Mouse (Mus musculus): ENCODE data around the gene Lgals9.
"Not testable (repeated sequence)": the region's sequence is repeated elsewhere in the genome, so short reads cannot be mapped to it uniquely, and the experiment has no call there.

The Lgals9 gene

DNA sequence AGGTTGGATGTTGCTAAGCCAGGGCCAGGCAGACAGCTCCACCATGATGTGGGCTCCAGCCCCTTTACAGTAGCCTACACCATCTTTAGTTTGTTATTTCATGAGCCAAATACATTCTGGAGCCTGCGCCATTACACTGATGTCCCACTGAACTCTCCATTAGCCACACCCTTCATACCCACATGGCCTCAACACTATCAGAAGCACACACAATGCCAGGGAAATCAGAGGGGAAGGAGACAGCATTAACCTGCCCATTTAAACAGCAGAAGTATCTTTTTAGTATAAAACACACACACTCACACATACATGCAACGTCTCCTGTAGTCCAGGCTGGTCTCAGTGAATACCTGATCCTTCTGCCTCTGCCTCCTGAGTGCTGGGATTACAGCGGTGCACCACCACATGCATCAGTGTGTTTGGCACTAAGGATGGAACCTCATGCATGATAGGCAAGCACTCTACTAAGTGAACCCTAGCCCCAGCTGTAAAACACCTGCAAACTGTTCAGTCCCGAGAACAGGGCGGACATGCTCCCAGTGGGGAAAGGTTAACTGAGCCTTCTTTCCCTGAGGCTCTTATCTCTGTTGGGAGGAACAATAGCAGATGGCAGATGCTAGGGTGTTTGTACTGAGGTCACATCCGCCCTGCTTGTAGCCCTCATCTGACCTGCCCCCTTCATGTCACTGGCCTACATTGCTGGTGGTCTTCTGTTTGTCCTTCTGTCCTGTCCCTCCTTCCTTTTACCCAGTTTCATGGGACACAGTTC lies 23.4 kb upstream of the Lgals9 start:
- in situ Hi-C loops (cut with MboI; ENCODE audit: low sequenced_read_pairs), result no loop called here

DNA sequence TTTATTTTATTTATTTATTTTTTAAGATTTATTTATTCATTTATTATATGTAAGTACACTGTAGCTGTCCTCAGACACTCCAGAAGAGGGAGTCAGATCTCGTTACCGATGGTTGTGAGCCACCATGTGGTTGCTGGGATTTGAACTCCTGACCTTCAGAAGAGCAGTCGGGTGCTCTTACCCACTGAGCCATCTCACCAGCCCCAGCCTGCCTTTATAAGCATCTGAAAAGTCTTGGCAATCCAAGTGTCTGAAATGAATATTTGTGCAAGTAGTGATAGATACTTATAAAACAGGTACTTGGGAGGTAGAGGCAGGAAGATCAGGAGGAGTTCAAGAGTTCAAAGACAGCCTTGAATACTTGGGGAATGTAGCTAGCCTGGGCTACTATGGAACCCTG lies 22.6 kb upstream of the Lgals9 start:
- in situ Hi-C loops (cut with MboI; ENCODE audit: low sequenced_read_pairs), result not testable (repeated sequence)

DNA sequence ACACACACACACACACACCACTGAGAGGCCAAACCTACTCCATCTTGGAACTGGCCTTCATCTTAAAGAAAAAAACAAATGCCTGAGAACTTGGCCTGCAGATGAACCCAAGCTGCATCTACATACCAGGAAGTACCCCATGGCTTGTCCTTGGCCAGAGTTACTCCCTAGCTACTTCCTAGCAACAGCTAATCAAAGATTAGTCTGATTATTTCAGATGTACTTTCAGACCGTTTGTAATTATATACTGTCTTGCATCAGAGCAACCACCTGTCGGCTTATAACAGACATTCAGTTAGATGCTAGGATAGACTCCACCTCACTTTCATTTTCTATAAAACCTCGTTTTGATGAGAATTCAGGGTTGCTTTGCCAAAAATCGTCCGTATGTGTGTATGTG lies 21.7 kb upstream of the Lgals9 start:
- in situ Hi-C loops (cut with MboI; ENCODE audit: low sequenced_read_pairs), result no loop called here

- in situ Hi-C loops (cut with MboI; ENCODE audit: low sequenced_read_pairs), result no loop called here
Measured at GRCm38 (mm10) chr11:79005578-79006394, 21.0 kb upstream of the Lgals9 start.

DNA sequence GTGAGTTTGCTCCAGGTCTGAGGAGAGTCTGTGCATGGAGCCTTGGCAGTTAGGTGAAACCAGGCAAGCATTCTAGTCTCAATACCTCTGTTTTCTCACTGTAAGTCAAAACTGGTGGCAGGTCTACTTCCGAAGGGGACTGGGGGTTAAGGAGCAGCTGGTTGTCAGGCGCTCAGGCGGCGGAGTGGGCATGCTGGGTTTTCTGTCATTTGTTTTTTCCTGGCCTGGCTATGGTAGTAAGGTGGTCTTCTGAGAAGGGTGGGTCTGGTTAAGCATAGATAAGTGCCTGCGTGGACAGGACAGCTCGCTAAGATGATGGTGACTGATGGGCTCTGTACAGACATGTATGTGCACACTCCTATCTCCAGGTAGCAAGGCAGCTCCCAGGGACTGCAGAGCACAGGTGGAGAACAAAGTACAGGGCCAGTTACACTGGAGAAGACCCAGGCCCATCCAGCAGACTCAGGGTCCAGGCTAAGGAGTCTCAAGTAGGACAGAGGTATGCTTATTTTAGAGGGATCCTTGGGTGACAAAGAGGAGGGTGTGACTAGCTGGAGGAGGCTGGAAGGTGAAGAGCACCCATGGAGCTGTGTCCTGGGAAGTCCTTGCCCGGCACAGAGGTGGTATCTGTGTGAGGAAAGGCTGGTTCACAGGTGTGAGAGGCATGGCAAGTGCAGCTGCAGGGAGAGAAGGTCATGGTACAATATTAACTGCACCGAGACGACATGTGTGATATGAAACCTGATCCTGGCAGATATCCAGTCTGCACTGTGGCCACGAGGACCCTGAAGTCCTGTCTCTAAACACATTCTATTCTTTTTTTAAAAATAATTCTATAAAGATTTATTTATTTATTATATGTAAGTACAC lies 19.3 kb upstream of the Lgals9 start:
- in situ Hi-C loops (cut with MboI; ENCODE audit: low sequenced_read_pairs), result no loop called here

GRCm38 (mm10) chr11:79003053-79003768 lies 18.5 kb upstream of the Lgals9 start:
- in situ Hi-C loops (cut with MboI; ENCODE audit: low sequenced_read_pairs), result no loop called here

DNA sequence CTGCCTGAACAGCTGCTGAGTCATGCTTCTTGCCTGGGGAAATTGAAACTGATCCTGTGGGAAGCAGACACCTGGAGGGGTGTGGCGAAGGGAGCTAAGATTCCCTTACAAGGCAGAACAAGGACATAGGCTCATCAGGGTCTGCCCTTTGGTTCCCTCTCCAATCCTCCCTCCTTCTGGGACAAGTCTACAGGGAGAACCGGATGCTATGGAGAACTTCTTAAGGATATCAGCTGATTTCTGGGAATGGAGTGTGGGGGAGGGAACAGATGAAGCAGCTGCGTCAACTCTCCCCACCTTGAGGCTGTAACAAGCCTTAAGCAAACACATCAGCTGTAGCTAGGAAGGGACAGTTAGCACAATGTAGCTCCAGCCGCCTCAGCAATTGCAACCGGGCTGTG lies 17.8 kb upstream of the Lgals9 start:
- in situ Hi-C loops (cut with MboI; ENCODE audit: low sequenced_read_pairs), result no loop called here

DNA sequence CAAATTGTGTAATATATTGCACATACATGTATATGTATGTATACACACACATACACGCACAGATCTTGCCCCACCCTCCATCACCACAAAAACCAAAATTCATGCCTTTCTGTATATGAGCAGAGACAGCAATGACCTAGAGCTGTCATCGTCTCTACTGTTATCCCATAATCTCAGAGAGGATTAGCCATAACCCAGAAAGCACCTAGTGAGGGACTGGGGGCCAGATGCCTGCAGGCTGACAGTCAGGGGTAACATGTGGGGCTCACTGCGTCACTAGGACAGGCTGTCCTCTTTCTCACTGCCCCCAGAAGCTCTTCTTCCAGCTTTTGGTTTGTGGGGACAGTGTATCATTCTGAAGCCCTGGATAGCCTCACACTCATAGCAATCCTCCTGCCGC lies 17.1 kb upstream of the Lgals9 start:
- in situ Hi-C loops (cut with MboI; ENCODE audit: low sequenced_read_pairs), result no loop called here

- in situ Hi-C loops (cut with MboI; ENCODE audit: low sequenced_read_pairs), result no loop called here
Measured at GRCm38 (mm10) chr11:78999118-78999517, 14.4 kb upstream of the Lgals9 start.

DNA sequence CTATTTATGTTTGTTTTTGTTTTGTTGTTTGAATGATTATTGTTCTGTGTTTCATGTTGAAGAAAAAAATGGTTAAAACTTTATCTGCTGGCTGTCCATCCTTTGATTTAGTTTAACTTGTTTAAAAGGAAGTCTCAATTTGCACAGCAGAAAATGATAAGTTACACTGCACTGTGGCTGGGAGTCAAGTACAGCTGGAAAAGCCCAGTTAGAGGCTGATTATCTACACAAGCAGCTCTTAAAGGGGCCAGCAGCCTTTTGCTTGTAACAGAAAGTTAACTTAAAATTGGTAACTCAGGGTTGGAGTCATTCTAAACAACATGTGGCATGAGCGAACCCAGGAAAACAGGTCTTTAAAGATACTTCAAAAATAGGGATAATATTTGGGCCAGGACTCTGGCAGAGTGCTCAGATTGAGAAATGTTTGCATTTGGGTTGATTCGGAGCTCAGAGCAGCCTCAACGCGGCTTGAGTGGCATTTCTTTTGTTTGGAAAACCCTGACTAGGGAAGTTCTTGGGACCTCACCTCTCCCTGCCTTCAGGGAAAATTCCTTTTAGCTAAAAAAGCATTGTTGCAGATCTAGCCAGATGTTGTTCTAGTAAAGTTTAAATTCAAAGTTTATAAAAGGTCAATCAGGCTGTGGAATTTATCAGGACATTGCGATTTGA lies 6.3 kb upstream of the Lgals9 start:
- in situ Hi-C loops (cut with MboI; ENCODE audit: low sequenced_read_pairs), result not testable (repeated sequence)

DNA sequence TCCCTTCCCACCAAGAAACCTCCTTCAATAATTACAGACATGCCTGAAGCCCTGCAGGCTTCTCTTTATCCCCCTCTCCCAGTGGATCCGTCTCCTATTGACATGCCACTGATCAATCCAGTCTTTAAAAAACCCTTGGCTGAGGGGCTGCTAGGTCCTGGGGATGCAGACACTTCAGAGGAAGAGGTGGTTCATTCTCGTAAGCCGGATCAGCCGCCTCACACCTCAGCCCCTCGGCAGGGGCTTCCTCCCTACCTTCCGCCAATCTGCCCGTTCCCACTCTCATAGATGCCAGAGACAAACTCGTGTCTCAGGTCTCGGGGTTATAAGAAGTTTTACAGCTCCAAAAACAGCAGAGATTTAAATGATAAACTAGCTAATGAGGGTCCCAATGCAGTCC lies 5.3 kb upstream of the Lgals9 start:
- in situ Hi-C loops (cut with MboI; ENCODE audit: low sequenced_read_pairs), result no loop called here

DNA sequence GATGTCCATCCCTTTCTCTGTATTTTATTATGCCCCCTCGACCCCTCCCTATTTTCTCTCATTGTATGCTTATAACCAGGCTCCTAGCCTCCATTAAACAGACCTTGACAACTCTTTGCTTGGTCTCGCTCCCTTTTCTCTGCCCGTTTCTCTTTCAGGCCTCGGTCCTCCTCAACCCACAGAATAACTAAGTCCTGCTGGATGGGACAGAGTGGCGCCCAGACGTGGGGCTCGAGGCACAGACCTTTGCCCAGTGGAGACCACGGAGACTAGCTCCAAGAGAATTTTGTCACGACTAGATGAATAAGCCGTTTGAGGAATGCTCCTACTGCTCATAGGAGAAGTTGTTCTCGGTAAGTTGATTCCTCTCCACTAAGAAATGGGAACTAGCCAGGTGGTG lies 4.5 kb upstream of the Lgals9 start:
- in situ Hi-C loops (cut with MboI; ENCODE audit: low sequenced_read_pairs), result not testable (repeated sequence)

- in situ Hi-C loops (cut with MboI; ENCODE audit: low sequenced_read_pairs), result no loop called here
Measured at GRCm38 (mm10) chr11:78986311-78987002, 1.7 kb upstream of the Lgals9 start.

- in situ Hi-C loops (cut with MboI; ENCODE audit: low sequenced_read_pairs), result no loop called here
Measured at GRCm38 (mm10) chr11:78985505-78985904, 759 bp upstream of the Lgals9 start.

DNA sequence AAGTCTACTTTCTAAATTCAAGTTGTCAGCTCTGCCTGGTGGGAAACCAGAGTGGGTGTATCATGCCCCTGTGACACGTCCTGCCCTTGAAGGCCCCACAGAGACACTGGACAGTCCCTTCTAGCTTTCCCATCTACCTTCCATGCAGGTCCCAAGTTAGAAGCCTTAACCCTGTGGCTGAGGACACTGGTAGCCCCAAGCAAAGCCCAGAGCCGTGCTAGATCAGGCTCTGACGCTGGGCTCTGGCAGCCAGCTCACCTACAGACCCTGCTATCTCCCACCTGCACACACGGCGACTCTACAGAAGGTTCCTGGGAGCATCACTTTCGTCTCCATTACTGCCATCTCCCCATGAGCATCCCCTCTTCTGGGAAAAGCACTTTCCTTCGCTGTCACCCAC lies 1.2 kb downstream of the Lgals9 start:
- in situ Hi-C loops (cut with MboI; ENCODE audit: low sequenced_read_pairs), result no loop called here

DNA sequence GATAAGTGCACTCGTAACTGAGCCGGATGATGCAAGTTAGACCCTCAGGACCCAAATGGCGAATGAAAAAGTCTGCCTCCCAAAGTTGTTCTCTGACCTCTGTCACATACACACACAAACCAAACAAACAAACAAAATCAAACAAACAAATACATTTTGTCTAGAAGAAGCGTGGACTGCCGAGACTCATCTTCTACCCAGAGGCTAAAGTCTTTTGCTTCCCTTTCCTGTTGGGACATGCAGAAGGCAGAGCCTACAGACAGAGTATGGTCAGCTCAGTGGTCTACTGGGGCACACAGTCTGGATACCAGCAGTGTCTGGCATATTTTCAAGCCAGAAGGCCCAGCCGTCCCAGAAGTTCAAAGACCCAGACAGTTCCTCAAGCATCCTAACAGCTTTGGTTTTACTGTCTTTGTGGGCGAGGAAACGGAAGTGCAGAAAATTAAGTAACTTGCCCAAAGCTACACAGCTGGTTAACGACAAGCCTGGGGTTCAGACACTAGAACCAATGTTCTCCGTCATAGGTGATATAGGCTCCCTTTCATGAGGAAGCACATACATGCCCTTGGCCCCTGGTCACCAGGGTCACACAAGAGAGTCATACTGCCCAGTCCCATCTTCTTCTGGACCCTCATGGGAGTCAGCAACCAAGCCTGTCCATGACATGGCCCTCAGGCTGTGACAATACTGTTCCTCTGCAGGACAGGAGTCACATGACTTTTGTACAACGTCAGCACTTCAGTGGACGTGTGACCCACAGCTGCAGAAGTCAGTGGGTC lies 2.0 kb downstream of the Lgals9 start:
- in situ Hi-C loops (cut with MboI; ENCODE audit: low sequenced_read_pairs), result no loop called here

DNA sequence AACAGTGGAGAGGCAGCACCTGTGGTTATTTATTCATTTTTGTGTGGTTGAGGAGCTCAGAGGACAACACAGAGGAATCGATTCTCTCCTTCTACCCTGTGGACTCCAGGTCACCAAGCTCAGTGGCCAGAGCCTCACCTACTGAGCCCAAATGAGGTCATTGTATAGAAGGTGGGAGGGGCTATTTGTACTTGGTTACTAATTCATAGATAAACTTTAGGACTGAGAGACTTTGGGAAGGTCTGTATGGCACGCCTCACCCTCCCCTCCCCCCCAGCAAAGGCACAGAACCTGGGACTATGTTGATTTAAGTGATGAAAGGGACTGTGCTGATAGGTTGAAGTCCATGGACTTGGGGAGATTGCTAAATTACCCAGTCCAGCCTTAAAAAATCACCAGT lies 2.7 kb downstream of the Lgals9 start:
- in situ Hi-C loops (cut with MboI; ENCODE audit: low sequenced_read_pairs), result no loop called here

- in situ Hi-C loops (cut with MboI; ENCODE audit: low sequenced_read_pairs), result no loop called here
Measured at GRCm38 (mm10) chr11:78980083-78980634, 4.6 kb downstream of the Lgals9 start.
